Mouse (Mus musculus): ENCODE results near the gene Olfr297.

The Olfr297 gene

DNA sequence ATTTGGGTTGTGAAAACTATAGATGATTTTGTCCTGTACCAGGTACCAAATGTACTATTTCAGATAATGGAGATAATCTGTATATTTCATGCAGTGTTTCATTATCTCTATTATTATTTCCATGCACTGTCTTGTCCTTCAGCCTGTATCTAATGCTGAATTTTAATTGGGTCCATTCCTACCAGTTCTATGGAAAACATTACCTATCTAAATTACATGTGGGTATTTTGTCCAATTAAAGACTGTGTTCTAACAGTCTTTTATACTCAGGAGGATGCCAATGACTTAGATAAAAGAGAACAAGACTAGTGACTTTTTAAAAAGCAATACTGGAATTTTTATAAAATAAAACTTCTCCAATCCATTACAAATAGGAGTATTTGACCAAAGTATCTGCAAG is at the start of gene Olfr297:
Gene Olfr297, plus strand, starts transcription at position 301 of the 400 bp plus-strand sequence.
- DNase-seq (ENCODE audit: low read depth in 2 of 2, low spot score in 2 of 2): no peak

DNA sequence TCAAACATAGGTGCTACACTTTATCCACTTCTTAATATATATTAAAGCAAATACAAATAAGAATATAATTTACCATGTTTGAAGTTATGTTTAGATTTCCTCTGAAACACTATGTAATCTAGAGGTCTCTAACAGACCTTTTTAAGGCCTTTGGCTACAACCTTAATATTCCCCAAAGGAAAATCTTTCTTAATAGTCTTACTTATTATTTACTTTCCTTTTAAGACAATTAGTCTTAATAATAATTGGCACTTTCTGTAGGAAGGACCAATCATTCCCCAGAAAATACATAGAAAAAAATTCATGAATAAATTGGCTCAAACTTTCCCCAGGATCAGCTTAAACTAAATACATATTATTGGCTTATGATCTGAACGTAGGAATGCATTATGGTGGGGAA is 27.4 kb upstream of the Olfr297 start, which contains the start of gene Olfr298:
Gene Olfr298, minus strand, starts transcription at position 101 of the 400 bp plus-strand sequence.
- no peak for DNase-seq (ENCODE audit: low read depth in 2 of 2, low spot score in 2 of 2)

Data from CD8-positive naive resting alpha-beta T cell, adult 2 months (primary cell).